In the genomic region with DNA sequence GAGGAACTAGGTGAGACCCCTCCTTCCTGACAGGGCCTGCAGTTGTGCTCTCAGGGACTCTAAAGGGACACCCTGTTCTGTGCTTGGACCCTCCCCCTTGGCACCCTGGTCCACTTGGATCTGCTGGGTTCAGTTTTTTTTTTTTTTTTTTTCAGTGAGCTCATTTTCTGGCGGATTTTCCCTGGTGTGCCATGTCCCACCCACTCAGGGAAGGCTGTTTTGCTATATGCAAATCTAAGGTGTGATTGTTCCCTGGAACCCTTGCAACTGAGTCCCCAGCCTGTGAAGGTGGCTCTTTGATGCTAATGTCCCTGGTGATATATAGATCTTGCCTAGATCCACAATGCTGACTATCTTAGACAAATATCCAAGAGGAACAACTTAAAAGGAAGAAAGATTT, we compare ENCODE assay signal across 23 mouse cellular contexts. TPM values are rescaled to one million over a fixed set of nuclear protein-coding genes. Genes with fewer than 3 reads are reported as not detected.
"Had no signal": no experiment of that assay in that cellular context is flagged by ENCODE, and none has a peak within 500 bp of the region (broad histone marks: within the 10 kb centered on the region; RNA-seq: fewer than 3 reads in every experiment).

No protein-coding gene starts in this region.

- DNase-seq: gastrocnemius, adult 2 months; gastrocnemius, postnatal 10 days; gastrocnemius, postnatal 25 days; heart, adult 18-20 months; heart, postnatal 14 days; heart, postnatal 36 days; kidney, adult 18-20 months; kidney, adult 8-10 months; kidney, postnatal 10 days; kidney, postnatal 25 days; kidney, postnatal 4 days; liver had no signal

- ATAC-seq: hindbrain, embryonic 16.5 days; inflammation-experienced regulatory T-cells, adult 6 months; intestine, embryonic 15.5 days; intestine, postnatal 0 days had no signal

RNA-seq across cellular contexts. Expression of gene Hmgb4, which starts 24.3 kb away (rescaled TPM):
- total RNA-seq: gastrocnemius, adult 2 months; gastrocnemius, postnatal 10 days; gastrocnemius, postnatal 25 days; gastrocnemius, postnatal 4 days; granulocyte monocyte progenitor cell, adult 5-6 weeks; heart, adult 18-20 months; heart, postnatal 14 days; heart, postnatal 36 days; hematopoietic stem cell, adult 5-6 weeks; layer of hippocampus, adult 2 months; layer of hippocampus, postnatal 10 days; layer of hippocampus, postnatal 25 days; left cerebral cortex, postnatal 36 days had no signal
